Mouse (Mus musculus) forebrain, embryonic 11.5 days (tissue): ENCODE results near the gene Lpp. TPM values are rescaled to one million over a fixed set of nuclear protein-coding genes. Genes with fewer than 3 reads are reported as not detected.

Experiments
- ATAC-seq: fragments of 200-750 bp; cut with Nextera tagmentation; replicated peaks from 2 replicates; pipeline ENCODE4 v1.8.0; 2017; ENCODE audit warnings: moderate TSS enrichment; ENCODE audit not compliant: low FRiP score
- DNase-seq: peaks from one replicate; pipeline ENCODE4 v3.0.0-alpha.2; 2017; ENCODE audit warnings: low spot score
- H3K27ac ChIP-seq: fragments of 300-500 bp; sonication (generic); 2 replicates; pipeline ENCODE4 v1.5.1; 2014; ENCODE audit warnings: low read depth, low read length
- H3K27me3 ChIP-seq: fragments of 300-500 bp; sonication (generic); 2 replicates; pipeline ENCODE4 v1.6.1; 2014; ENCODE audit warnings: mild to moderate bottlenecking, low read length, mixed read lengths; ENCODE audit not compliant: control insufficient read depth, insufficient read depth
- H3K36me3 ChIP-seq: fragments of 300-500 bp; sonication (generic); 2 replicates; pipeline ENCODE4 v1.6.1; 2014; ENCODE audit warnings: mild to moderate bottlenecking, low read length, moderate library complexity, mixed read lengths; ENCODE audit not compliant: control insufficient read depth, insufficient read depth
- H3K4me1 ChIP-seq: fragments of 300-500 bp; sonication (generic); replicated peaks from 2 replicates; pipeline ENCODE4 v1.6.1; 2014; ENCODE audit warnings: low read length, mixed read lengths; ENCODE audit not compliant: control insufficient read depth, insufficient read depth
- H3K4me2 ChIP-seq: fragments of 300-500 bp; sonication (generic); 2 replicates; pipeline ENCODE4 v1.6.1; 2014; ENCODE audit warnings: low read depth, mild to moderate bottlenecking, low read length, moderate library complexity, mixed read lengths; ENCODE audit not compliant: severe bottlenecking
- H3K4me3 ChIP-seq: fragments of 300-500 bp; sonication (generic); 2 replicates; pipeline ENCODE4 v1.5.1; 2014; ENCODE audit warnings: low read depth, low read length
- H3K9ac ChIP-seq: fragments of 300-500 bp; sonication (generic); 2 replicates; pipeline ENCODE4 v1.6.1; 2014; ENCODE audit warnings: low read length
- H3K9me3 ChIP-seq: fragments of 300-500 bp; sonication (generic); 2 replicates; pipeline ENCODE4 v1.6.1; 2016; ENCODE audit warnings: low read length, mixed read lengths; ENCODE audit not compliant: control insufficient read depth
- WGBS: fragments of 180-500 bp; shearing (Covaris S2); extraction: QIAGEN DNeasy Blood & Tissue Kit; methylation state at CpG from one replicate; pipeline ENCODE4 v1.1.7; 2014; 5-methylcytosine and 5-hydroxymethylcytosine counted together
- polyA plus RNA-seq: library from polyadenylated mRNA; unstranded; fragments of >200 nt; fragmentation: Nextera tagmentation; extraction: Ambion mirVana; gene quantifications from 2 replicates; pipeline ENCODE4 v1.2.1, GENCODE M21; 2014

Gene Lpp
- polyA plus RNA-seq, 1 experiment from 2014 or later, result 22.1 TPM

GRCm38 (mm10) chr16:24836550-24836949 lies 443.2 kb downstream of the Lpp start:
- DNase-seq, result no peak
- 83% methylated on average over 5 of the region's 5 CpGs for WGBS
- Histone ChIP-seq H3K4me1 (no peaks in the 10 kb centered on the region), H3K4me2 (no peak overlapping the region), H3K27me3 (no peaks in the 10 kb centered on the region), H3K9ac (no peak overlapping the region), H3K9me3 (no peaks in the 10 kb centered on the region), H3K4me3 (no peak overlapping the region), H3K36me3 (no peaks in the 10 kb centered on the region), H3K27ac (no peak overlapping the region)
- no peak for ATAC-seq

- H3K4me1 ChIP-seq, result no peaks in the 10 kb centered on the region
- no peaks in the 10 kb centered on the region for H3K27me3 ChIP-seq
- H3K4me3 ChIP-seq, result no peak overlapping the region
- ATAC-seq (no peak), DNase-seq (no peak)
- no peak overlapping the region for H3K27ac ChIP-seq
- no peak overlapping the region for H3K9ac ChIP-seq
- WGBS, result 70% methylated on average over 1 of the region's 1 CpGs
- no peaks in the 10 kb centered on the region for H3K36me3 ChIP-seq
- no peaks in the 10 kb centered on the region for H3K9me3 ChIP-seq
- H3K4me2 ChIP-seq, result no peak overlapping the region
Observed at GRCm38 (mm10) chr16:24839018-24839417, 445.7 kb downstream of the Lpp start.

GRCm38 (mm10) chr16:24840073-24840472 lies 446.8 kb downstream of the Lpp start:
- 93% methylated on average over 5 of the region's 5 CpGs for WGBS
- Histone ChIP-seq H3K9me3 (no peaks in the 10 kb centered on the region), H3K4me1 (no peaks in the 10 kb centered on the region), H3K36me3 (no peaks in the 10 kb centered on the region), H3K27me3 (no peaks in the 10 kb centered on the region), H3K9ac (no peak overlapping the region), H3K4me3 (no peak overlapping the region), H3K4me2 (no peak overlapping the region), H3K27ac (no peak overlapping the region)
- no peak for DNase-seq
- ATAC-seq, result no peak

- Histone ChIP-seq H3K4me3 (no peak overlapping the region), H3K36me3 (no peaks in the 10 kb centered on the region), H3K4me2 (no peak overlapping the region), H3K4me1 (no peaks in the 10 kb centered on the region), H3K9me3 (no peaks in the 10 kb centered on the region), H3K9ac (no peak overlapping the region), H3K27ac (no peak overlapping the region), H3K27me3 (no peaks in the 10 kb centered on the region)
- ATAC-seq, result no peak
- 85% methylated on average over 1 of the region's 1 CpGs for WGBS
- no peak for DNase-seq
Observed at GRCm38 (mm10) chr16:24846141-24846540, 452.8 kb downstream of the Lpp start.

GRCm38 (mm10) chr16:24859509-24860140 lies 466.3 kb downstream of the Lpp start:
- DNase-seq, result no peak
- Histone ChIP-seq H3K27ac (no peak overlapping the region), H3K4me1 (no peaks in the 10 kb centered on the region), H3K9me3 (no peaks in the 10 kb centered on the region), H3K36me3 (no peaks in the 10 kb centered on the region), H3K9ac (no peak overlapping the region), H3K27me3 (no peaks in the 10 kb centered on the region), H3K4me3 (no peak overlapping the region), H3K4me2 (no peak overlapping the region)
- 87% methylated on average over 9 of the region's 9 CpGs for WGBS
- no peak for ATAC-seq

GRCm38 (mm10) chr16:24860445-24860844 lies 467.1 kb downstream of the Lpp start:
- no peak for DNase-seq
- 87% methylated on average over 7 of the region's 7 CpGs for WGBS
- Histone ChIP-seq H3K4me3 (no peak overlapping the region), H3K27me3 (no peaks in the 10 kb centered on the region), H3K36me3 (no peaks in the 10 kb centered on the region), H3K4me1 (no peaks in the 10 kb centered on the region), H3K27ac (no peak overlapping the region), H3K4me2 (no peak overlapping the region), H3K9ac (no peak overlapping the region), H3K9me3 (no peaks in the 10 kb centered on the region)
- no peak for ATAC-seq

GRCm38 (mm10) chr16:24861374-24861773 lies 468.1 kb downstream of the Lpp start:
- Histone ChIP-seq H3K4me2 (no peak overlapping the region), H3K4me1 (no peaks in the 10 kb centered on the region), H3K9me3 (no peaks in the 10 kb centered on the region), H3K36me3 (no peaks in the 10 kb centered on the region), H3K27me3 (no peaks in the 10 kb centered on the region), H3K27ac (no peak overlapping the region), H3K4me3 (no peak overlapping the region), H3K9ac (no peak overlapping the region)
- WGBS, result 84% methylated on average over 5 of the region's 5 CpGs
- DNase-seq (no peak), ATAC-seq (no peak)

GRCm38 (mm10) chr16:24874235-24874634 lies 480.9 kb downstream of the Lpp start:
- WGBS, result 81% methylated on average over 4 of the region's 4 CpGs
- H3K4me3 ChIP-seq, result no peak overlapping the region
- H3K9ac ChIP-seq, result no peak overlapping the region
- no peaks in the 10 kb centered on the region; the same call in 1 of the 2 replicates for H3K9me3 ChIP-seq
- H3K27ac ChIP-seq, result no peak overlapping the region
- no peaks in the 10 kb centered on the region for H3K27me3 ChIP-seq
- ATAC-seq, result no peak
- DNase-seq, result no peak
- no peaks in the 10 kb centered on the region for H3K36me3 ChIP-seq
- no peaks in the 10 kb centered on the region for H3K4me1 ChIP-seq
- H3K4me2 ChIP-seq, result no peak overlapping the region

GRCm38 (mm10) chr16:24875661-24876060 lies 482.4 kb downstream of the Lpp start:
- Histone ChIP-seq H3K36me3 (no peaks in the 10 kb centered on the region), H3K4me3 (no peak overlapping the region), H3K27ac (no peak overlapping the region), H3K9me3 (no peaks in the 10 kb centered on the region; the same call in 1 of the 2 replicates), H3K27me3 (no peaks in the 10 kb centered on the region), H3K4me2 (no peak overlapping the region), H3K9ac (no peak overlapping the region), H3K4me1 (no peaks in the 10 kb centered on the region)
- ATAC-seq (no peak), DNase-seq (no peak)
- 15% methylated on average over 1 of the region's 1 CpGs for WGBS
